Mouse (Mus musculus): Measurements from ENCODE around the gene H2afj. TPM values are rescaled to one million over a fixed set of nuclear protein-coding genes. Genes with fewer than 3 reads are reported as not detected.

Gene H2afj
- polyA plus RNA-seq (2012; rRNA removed), result 309 and 326 TPM in 2 replicates

GRCm38 (mm10) chr6:136808014-136808417 lies at the start of gene H2afj:
Gene H2afj, plus strand, starts transcription at chr6:136808244.
- Histone ChIP-seq H3K27me3 (ENCODE audit: control insufficient read depth, insufficient read depth, low read length) (no peaks in the 10 kb centered on the region), H3K4me1 (replicated peaks; ENCODE audit: control insufficient read depth, insufficient read depth, low read length) (peaks cover 14% of the 10 kb centered on the region), H3K4me3 (ENCODE audit: control insufficient read depth, insufficient read depth, low read length) (peak within 1 kb of the TSS; percentile 50), H3K36me3 (ENCODE audit: control insufficient read depth, insufficient read depth, low read length) (peaks cover 2% of the 10 kb centered on the region), H3K27ac (ENCODE audit: control insufficient read depth, insufficient read depth, low read length) (peak within 1 kb of the TSS; percentile 32; the same call in 1 of the 2 replicates)
- peak; percentile 99 for DNase-seq
- TF ChIP-seq CTCF (IDR thresholded peaks at IDR 0.05; ENCODE audit: borderline replicate concordance, control insufficient read depth, extremely low read depth, insufficient read depth, low read length, poor library complexity) (peak; percentile 47; the same call in 1 of the 2 replicates), POLR2A (IDR thresholded peaks at IDR 0.05; ENCODE audit: control insufficient read depth, extremely low read depth, insufficient read depth, low read length, poor library complexity) (peak; percentile 80)
- under 1% methylated on average over 34 of the region's 34 CpGs for WGBS

GRCm38 (mm10) chr6:136763912-136764311 lies 44.1 kb upstream of the H2afj start:
- DNase-seq, result no peak
- H3K4me3 ChIP-seq (ENCODE audit: control insufficient read depth, insufficient read depth, low read length), result no peak overlapping the region
- 50% methylated on average over 1 of the region's 1 CpGs for WGBS
- no peaks in the 10 kb centered on the region for H3K27me3 ChIP-seq (ENCODE audit: control insufficient read depth, insufficient read depth, low read length)
- TF ChIP-seq POLR2A (IDR thresholded peaks at IDR 0.05; ENCODE audit: control insufficient read depth, extremely low read depth, insufficient read depth, low read length, poor library complexity) (no peak), CTCF (IDR thresholded peaks at IDR 0.05; ENCODE audit: borderline replicate concordance, control insufficient read depth, extremely low read depth, insufficient read depth, low read length, poor library complexity) (no peak)
- H3K27ac ChIP-seq (ENCODE audit: control insufficient read depth, insufficient read depth, low read length), result no peak overlapping the region
- H3K36me3 ChIP-seq (ENCODE audit: control insufficient read depth, insufficient read depth, low read length), result no peaks in the 10 kb centered on the region
- no peaks in the 10 kb centered on the region for H3K4me1 ChIP-seq (replicated peaks; ENCODE audit: control insufficient read depth, insufficient read depth, low read length)

GRCm38 (mm10) chr6:136769143-136769542 lies 38.9 kb upstream of the H2afj start:
- Histone ChIP-seq H3K27me3 (ENCODE audit: control insufficient read depth, insufficient read depth, low read length) (no peaks in the 10 kb centered on the region), H3K36me3 (ENCODE audit: control insufficient read depth, insufficient read depth, low read length) (no peaks in the 10 kb centered on the region), H3K4me3 (ENCODE audit: control insufficient read depth, insufficient read depth, low read length) (no peak overlapping the region), H3K27ac (ENCODE audit: control insufficient read depth, insufficient read depth, low read length) (no peak overlapping the region), H3K4me1 (replicated peaks; ENCODE audit: control insufficient read depth, insufficient read depth, low read length) (no peaks in the 10 kb centered on the region)
- TF ChIP-seq POLR2A (IDR thresholded peaks at IDR 0.05; ENCODE audit: control insufficient read depth, extremely low read depth, insufficient read depth, low read length, poor library complexity), result no peak
- no peak for TF ChIP-seq CTCF (IDR thresholded peaks at IDR 0.05; ENCODE audit: borderline replicate concordance, control insufficient read depth, extremely low read depth, insufficient read depth, low read length, poor library complexity)
- WGBS, result 92% methylated on average over 8 of the region's 8 CpGs
- no peak for DNase-seq

GRCm38 (mm10) chr6:136769859-136770258 lies 38.2 kb upstream of the H2afj start:
- H3K4me1 ChIP-seq (replicated peaks; ENCODE audit: control insufficient read depth, insufficient read depth, low read length), result no peaks in the 10 kb centered on the region
- H3K4me3 ChIP-seq (ENCODE audit: control insufficient read depth, insufficient read depth, low read length), result no peak overlapping the region
- 92% methylated on average over 7 of the region's 7 CpGs for WGBS
- no peak for TF ChIP-seq CTCF (IDR thresholded peaks at IDR 0.05; ENCODE audit: borderline replicate concordance, control insufficient read depth, extremely low read depth, insufficient read depth, low read length, poor library complexity)
- TF ChIP-seq POLR2A (IDR thresholded peaks at IDR 0.05; ENCODE audit: control insufficient read depth, extremely low read depth, insufficient read depth, low read length, poor library complexity), result no peak
- H3K27me3 ChIP-seq (ENCODE audit: control insufficient read depth, insufficient read depth, low read length), result no peaks in the 10 kb centered on the region
- H3K36me3 ChIP-seq (ENCODE audit: control insufficient read depth, insufficient read depth, low read length), result no peaks in the 10 kb centered on the region
- no peak for DNase-seq
- H3K27ac ChIP-seq (ENCODE audit: control insufficient read depth, insufficient read depth, low read length), result no peak overlapping the region

GRCm38 (mm10) chr6:136776392-136776791 lies 31.7 kb upstream of the H2afj start:
- Histone ChIP-seq H3K4me3 (ENCODE audit: control insufficient read depth, insufficient read depth, low read length) (no peak overlapping the region), H3K27ac (ENCODE audit: control insufficient read depth, insufficient read depth, low read length) (no peak overlapping the region), H3K36me3 (ENCODE audit: control insufficient read depth, insufficient read depth, low read length) (no peaks in the 10 kb centered on the region), H3K4me1 (replicated peaks; ENCODE audit: control insufficient read depth, insufficient read depth, low read length) (no peaks in the 10 kb centered on the region), H3K27me3 (ENCODE audit: control insufficient read depth, insufficient read depth, low read length) (no peaks in the 10 kb centered on the region)
- TF ChIP-seq POLR2A (IDR thresholded peaks at IDR 0.05; ENCODE audit: control insufficient read depth, extremely low read depth, insufficient read depth, low read length, poor library complexity), result no peak
- no peak for TF ChIP-seq CTCF (IDR thresholded peaks at IDR 0.05; ENCODE audit: borderline replicate concordance, control insufficient read depth, extremely low read depth, insufficient read depth, low read length, poor library complexity)
- no peak for DNase-seq
- 97% methylated on average over 1 of the region's 1 CpGs for WGBS

GRCm38 (mm10) chr6:136781377-136781986 lies 26.6 kb upstream of the H2afj start, which contains the start of gene Gucy2c:
Gene Gucy2c, minus strand, starts transcription at chr6:136781765.
- Histone ChIP-seq H3K27ac (ENCODE audit: control insufficient read depth, insufficient read depth, low read length) (no peak within 1 kb of the TSS), H3K27me3 (ENCODE audit: control insufficient read depth, insufficient read depth, low read length) (no peaks in the 10 kb centered on the region), H3K4me3 (ENCODE audit: control insufficient read depth, insufficient read depth, low read length) (no peak within 1 kb of the TSS), H3K4me1 (replicated peaks; ENCODE audit: control insufficient read depth, insufficient read depth, low read length) (no peaks in the 10 kb centered on the region), H3K36me3 (ENCODE audit: control insufficient read depth, insufficient read depth, low read length) (no peaks in the 10 kb centered on the region)
- no peak for TF ChIP-seq POLR2A (IDR thresholded peaks at IDR 0.05; ENCODE audit: control insufficient read depth, extremely low read depth, insufficient read depth, low read length, poor library complexity)
- no peak for TF ChIP-seq CTCF (IDR thresholded peaks at IDR 0.05; ENCODE audit: borderline replicate concordance, control insufficient read depth, extremely low read depth, insufficient read depth, low read length, poor library complexity)
- 88% methylated on average over 20 of the region's 20 CpGs for WGBS
- no peak for DNase-seq

Measured in thymus, adult 2 months (tissue).